Mouse (Mus musculus): ENCODE measurements at regions not wholly inside any gene's neighbourhood (a gene's known extent, or its start where the extent isn't known, plus 50 kb on each side); places are given as distances from the start of the nearest gene placed in this dataset.

GRCm38 (mm10) chr6:51766482-51766881 lies 242.8 kb downstream of the Snx10 start:
- no peak overlapping the region for H3K4me2 ChIP-seq (replicated peaks)
- H3K9me3 ChIP-seq, result no peaks in the 10 kb centered on the region
- H3K9ac ChIP-seq, result no peak overlapping the region
- no peaks in the 10 kb centered on the region for H3K36me3 ChIP-seq
- no peak for ATAC-seq (ENCODE audit: low FRiP score, low read depth)
- 15% methylated on average over 3 of the region's 3 CpGs for WGBS
- no peak overlapping the region for H3K4me3 ChIP-seq
- H3K27ac ChIP-seq, result no peak overlapping the region; the same call in 1 of the 2 replicates
- no peaks in the 10 kb centered on the region for H3K27me3 ChIP-seq (replicated peaks)
- H3K4me1 ChIP-seq, result peaks cover 18% of the 10 kb centered on the region

GRCm38 (mm10) chr6:51767582-51768341 lies 244.1 kb downstream of the Snx10 start:
- H3K9ac ChIP-seq, result peak overlapping the region; percentile 51
- no peaks in the 10 kb centered on the region for H3K27me3 ChIP-seq (replicated peaks)
- peak; percentile 77 for ATAC-seq (ENCODE audit: low FRiP score, low read depth)
- H3K36me3 ChIP-seq, result no peaks in the 10 kb centered on the region
- H3K27ac ChIP-seq, result peak overlapping the region; percentile 34
- H3K4me3 ChIP-seq, result 0 out of 2 replicates have a peak overlapping the region, but pooled peaks have one; percentile 7
- H3K9me3 ChIP-seq, result no peaks in the 10 kb centered on the region
- peaks cover 17% of the 10 kb centered on the region for H3K4me1 ChIP-seq
- 4% methylated on average over 15 of the region's 15 CpGs for WGBS
- H3K4me2 ChIP-seq (replicated peaks), result peak overlapping the region; percentile 55

GRCm38 (mm10) chr6:51771001-51771400 lies 241.3 kb downstream of the Skap2 start:
- Histone ChIP-seq H3K27me3 (replicated peaks) (no peaks in the 10 kb centered on the region), H3K9me3 (no peaks in the 10 kb centered on the region), H3K4me2 (replicated peaks) (no peak overlapping the region), H3K36me3 (no peaks in the 10 kb centered on the region), H3K4me1 (peaks cover 17% of the 10 kb centered on the region), H3K27ac (no peak overlapping the region), H3K4me3 (no peak overlapping the region), H3K9ac (no peak overlapping the region)
- ATAC-seq (ENCODE audit: low FRiP score, low read depth), result no peak
- 84% methylated on average over 9 of the region's 9 CpGs for WGBS

- H3K36me3 ChIP-seq, result no peaks in the 10 kb centered on the region
- H3K4me3 ChIP-seq, result no peak overlapping the region
- ATAC-seq (ENCODE audit: low FRiP score, low read depth), result no peak
- H3K4me1 ChIP-seq, result peaks cover 15% of the 10 kb centered on the region
- no peak overlapping the region for H3K9ac ChIP-seq
- H3K9me3 ChIP-seq, result no peaks in the 10 kb centered on the region
- H3K27me3 ChIP-seq (replicated peaks), result no peaks in the 10 kb centered on the region
- H3K4me2 ChIP-seq (replicated peaks), result no peak overlapping the region
- no peak overlapping the region for H3K27ac ChIP-seq
- WGBS, result 38% methylated on average over 11 of the region's 11 CpGs
Measured at GRCm38 (mm10) chr6:51771424-51771823, 240.9 kb downstream of the Skap2 start.

GRCm38 (mm10) chr6:51774771-51775170 lies 237.6 kb downstream of the Skap2 start:
- Histone ChIP-seq H3K36me3 (no peaks in the 10 kb centered on the region), H3K4me3 (no peak overlapping the region), H3K27ac (no peak overlapping the region), H3K9ac (no peak overlapping the region), H3K27me3 (replicated peaks) (no peaks in the 10 kb centered on the region), H3K9me3 (no peaks in the 10 kb centered on the region), H3K4me1 (0 out of 2 replicates have a peak, but pooled peaks cover 2% of the 10 kb centered on the region), H3K4me2 (replicated peaks) (no peak overlapping the region)
- ATAC-seq (ENCODE audit: low FRiP score, low read depth), result no peak
- 76% methylated on average over 3 of the region's 3 CpGs for WGBS

GRCm38 (mm10) chr6:51785615-51786014 lies 226.7 kb downstream of the Skap2 start:
- Histone ChIP-seq H3K9ac (no peak overlapping the region), H3K27me3 (replicated peaks) (no peaks in the 10 kb centered on the region), H3K4me1 (peaks cover 4% of the 10 kb centered on the region; the same call in 1 of the 2 replicates), H3K4me2 (replicated peaks) (no peak overlapping the region), H3K27ac (no peak overlapping the region), H3K36me3 (no peaks in the 10 kb centered on the region), H3K4me3 (no peak overlapping the region), H3K9me3 (no peaks in the 10 kb centered on the region)
- 68% methylated on average over 3 of the region's 3 CpGs for WGBS
- no peak for ATAC-seq (ENCODE audit: low FRiP score, low read depth)

- Histone ChIP-seq H3K9ac (no peak overlapping the region), H3K27ac (no peak overlapping the region), H3K36me3 (no peaks in the 10 kb centered on the region), H3K4me3 (no peak overlapping the region), H3K4me1 (peaks cover 9% of the 10 kb centered on the region; the same call in 1 of the 2 replicates), H3K9me3 (no peaks in the 10 kb centered on the region), H3K4me2 (replicated peaks) (no peak overlapping the region), H3K27me3 (replicated peaks) (no peaks in the 10 kb centered on the region)
- WGBS, result 78% methylated on average over 3 of the region's 3 CpGs
- ATAC-seq (ENCODE audit: low FRiP score, low read depth), result no peak
Measured at GRCm38 (mm10) chr6:51786836-51787235, 225.5 kb downstream of the Skap2 start.

- Histone ChIP-seq H3K4me3 (no peak overlapping the region), H3K27ac (no peak overlapping the region), H3K9ac (no peak overlapping the region), H3K36me3 (no peaks in the 10 kb centered on the region), H3K4me1 (peaks cover 9% of the 10 kb centered on the region; the same call in 1 of the 2 replicates), H3K27me3 (replicated peaks) (no peaks in the 10 kb centered on the region), H3K4me2 (replicated peaks) (no peak overlapping the region), H3K9me3 (no peaks in the 10 kb centered on the region)
- WGBS, result 81% methylated on average over 9 of the region's 9 CpGs
- ATAC-seq (ENCODE audit: low FRiP score, low read depth), result no peak
Measured at GRCm38 (mm10) chr6:51788156-51788555, 224.2 kb downstream of the Skap2 start.

GRCm38 (mm10) chr6:51790293-51790692 lies 222.1 kb downstream of the Skap2 start:
- Histone ChIP-seq H3K36me3 (no peaks in the 10 kb centered on the region), H3K9me3 (no peaks in the 10 kb centered on the region), H3K4me3 (no peak overlapping the region), H3K4me1 (peaks cover 9% of the 10 kb centered on the region; the same call in 1 of the 2 replicates), H3K27ac (no peak overlapping the region), H3K9ac (no peak overlapping the region), H3K4me2 (replicated peaks) (no peak overlapping the region), H3K27me3 (replicated peaks) (no peaks in the 10 kb centered on the region)
- WGBS, result 46% methylated on average over 5 of the region's 5 CpGs
- no peak for ATAC-seq (ENCODE audit: low FRiP score, low read depth)

GRCm38 (mm10) chr6:51790693-51791092 lies 221.7 kb downstream of the Skap2 start:
- peaks cover 9% of the 10 kb centered on the region; the same call in 1 of the 2 replicates for H3K4me1 ChIP-seq
- ATAC-seq (ENCODE audit: low FRiP score, low read depth), result no peak
- H3K36me3 ChIP-seq, result no peaks in the 10 kb centered on the region
- H3K4me3 ChIP-seq, result no peak overlapping the region
- no peak overlapping the region for H3K27ac ChIP-seq
- H3K9ac ChIP-seq, result no peak overlapping the region
- 77% methylated on average over 7 of the region's 7 CpGs for WGBS
- no peaks in the 10 kb centered on the region for H3K27me3 ChIP-seq (replicated peaks)
- no peaks in the 10 kb centered on the region for H3K9me3 ChIP-seq
- H3K4me2 ChIP-seq (replicated peaks), result no peak overlapping the region

GRCm38 (mm10) chr6:51795300-51795699 lies 217.0 kb downstream of the Skap2 start:
- 44% methylated on average over 4 of the region's 4 CpGs for WGBS
- H3K9ac ChIP-seq, result no peak overlapping the region
- no peak overlapping the region for H3K4me3 ChIP-seq
- ATAC-seq (ENCODE audit: low FRiP score, low read depth), result no peak
- no peak overlapping the region for H3K27ac ChIP-seq
- no peaks in the 10 kb centered on the region for H3K27me3 ChIP-seq (replicated peaks)
- no peaks in the 10 kb centered on the region for H3K36me3 ChIP-seq
- no peak overlapping the region for H3K4me2 ChIP-seq (replicated peaks)
- peaks cover 8% of the 10 kb centered on the region; the same call in 1 of the 2 replicates for H3K4me1 ChIP-seq
- no peaks in the 10 kb centered on the region for H3K9me3 ChIP-seq

- no peaks in the 10 kb centered on the region for H3K27me3 ChIP-seq (replicated peaks)
- WGBS, result 87% methylated on average over 12 of the region's 12 CpGs
- H3K9ac ChIP-seq, result no peak overlapping the region
- no peak for ATAC-seq (ENCODE audit: low FRiP score, low read depth)
- H3K4me2 ChIP-seq (replicated peaks), result no peak overlapping the region
- no peak overlapping the region for H3K4me3 ChIP-seq
- H3K27ac ChIP-seq, result no peak overlapping the region
- H3K4me1 ChIP-seq, result no peaks in the 10 kb centered on the region
- no peaks in the 10 kb centered on the region for H3K9me3 ChIP-seq
- no peaks in the 10 kb centered on the region for H3K36me3 ChIP-seq
Measured at GRCm38 (mm10) chr6:51798577-51799240, 213.6 kb downstream of the Skap2 start.
